ENCODE assay signal across 14 mouse cellular contexts in genomic region chr6:148260729-148261101, GRCm38 (mm10). TPM values are rescaled to one million over a fixed set of nuclear protein-coding genes. Genes with fewer than 3 reads are reported as not detected.
DNase-seq lines count a peak whose midpoint lies in the region; ATAC-seq and TF ChIP-seq lines count a peak whose summit lies in the region.
"Had no signal": no experiment of that assay in that cellular context is flagged by ENCODE, and none has a peak within 500 bp of the region (broad histone marks: within the 10 kb centered on the region; RNA-seq: fewer than 3 reads in every experiment).

No protein-coding gene starts in this region.

- H3K4me3 ChIP-seq in liver, embryonic 13.5 days (replicated peaks), result no peak overlapping the region
- no peak overlapping the region for H3K4me3 ChIP-seq in liver, postnatal 0 days (ENCODE audit: low read depth, low read length)
- H3K4me3 ChIP-seq in forebrain, embryonic 15.5 days, result no peak overlapping the region
- no peak overlapping the region for H3K4me3 ChIP-seq in hindbrain, embryonic 14.5 days (replicated peaks; ENCODE audit: low read length)
- no peak overlapping the region for H3K4me3 ChIP-seq in midbrain, embryonic 16.5 days (ENCODE audit: low read depth, low read length)
- H3K4me3 ChIP-seq: embryonic facial prominence, embryonic 13.5 days; heart, embryonic 12.5 days had no signal

- no peak for TF ChIP-seq CTCF in liver, postnatal 0 days (IDR thresholded peaks at IDR 0.05; ENCODE audit: low read depth)

- ATAC-seq in liver, embryonic 13.5 days (ENCODE audit: low read depth), result no peak
- ATAC-seq in liver, postnatal 0 days, result no peak
- ATAC-seq in forebrain, embryonic 15.5 days (replicated peaks), result peak; percentile 34; the same call in 1 of the 2 replicates
- peak; percentile 33; the same call in 1 of the 2 replicates for ATAC-seq in hindbrain, embryonic 14.5 days (ENCODE audit: low FRiP score)
- ATAC-seq in midbrain, embryonic 16.5 days, result no peak

- H3K4me1 ChIP-seq in liver, embryonic 13.5 days (replicated peaks), result peaks cover 9% of the 10 kb centered on the region; the same call in 1 of the 2 replicates
- peaks cover 4% of the 10 kb centered on the region; the same call in 1 of the 2 replicates for H3K4me1 ChIP-seq in liver, postnatal 0 days (ENCODE audit: insufficient read depth)
- peaks cover 12% of the 10 kb centered on the region for H3K4me1 ChIP-seq in forebrain, embryonic 15.5 days
- peaks cover 5% of the 10 kb centered on the region; the same call in 1 of the 2 replicates for H3K4me1 ChIP-seq in hindbrain, embryonic 14.5 days (replicated peaks; ENCODE audit: control insufficient read depth, insufficient read depth, low read length)
- peaks cover 5% of the 10 kb centered on the region; the same call in 1 of the 2 replicates for H3K4me1 ChIP-seq in midbrain, embryonic 16.5 days (ENCODE audit: control insufficient read depth, insufficient read depth, low read length)

- no peak overlapping the region for H3K9ac ChIP-seq in liver, embryonic 13.5 days
- no peak overlapping the region for H3K9ac ChIP-seq in liver, postnatal 0 days (replicated peaks)
- no peak overlapping the region for H3K9ac ChIP-seq in forebrain, embryonic 15.5 days (replicated peaks)
- H3K9ac ChIP-seq in hindbrain, embryonic 14.5 days, result no peak overlapping the region
- no peak overlapping the region for H3K9ac ChIP-seq in midbrain, embryonic 16.5 days (ENCODE audit: low read depth, low read length)
- H3K9ac ChIP-seq: embryonic facial prominence, embryonic 13.5 days; heart, embryonic 12.5 days had no signal

- H3K9me3 ChIP-seq in liver, embryonic 13.5 days (replicated peaks), result no peaks in the 10 kb centered on the region
- no peaks in the 10 kb centered on the region for H3K9me3 ChIP-seq in liver, postnatal 0 days (ENCODE audit: low read length)
- H3K9me3 ChIP-seq in forebrain, embryonic 15.5 days, result no peaks in the 10 kb centered on the region
- no peaks in the 10 kb centered on the region for H3K9me3 ChIP-seq in hindbrain, embryonic 14.5 days (ENCODE audit: control insufficient read depth, low read length)
- H3K9me3 ChIP-seq in midbrain, embryonic 16.5 days (replicated peaks; ENCODE audit: control insufficient read depth, low read length, poor library complexity, severe bottlenecking), result no peaks in the 10 kb centered on the region
- H3K9me3 ChIP-seq: embryonic facial prominence, embryonic 13.5 days; heart, embryonic 12.5 days had no signal

- no peak for DNase-seq in liver, embryonic 13.5 days
- no peak for DNase-seq in liver, postnatal 0 days
- no peak for DNase-seq in hindbrain, embryonic 14.5 days (ENCODE audit: low spot score)
- DNase-seq in right cerebral cortex, postnatal 4 days, result no peak
- DNase-seq in thymus, postnatal 10 days (ENCODE audit: low spot score in 2 of 2), result no peak
- DNase-seq: adrenal gland, adult 8-10 months; cerebellum, adult 18-20 months; heart, postnatal 36 days; lung, adult 18-20 months; thymus, adult 18-20 months had no signal

- 0 out of 2 replicates have a peak overlapping the region, but pooled peaks have one; percentile 18 for H3K27ac ChIP-seq in liver, embryonic 13.5 days
- no peak overlapping the region for H3K27ac ChIP-seq in liver, postnatal 0 days (ENCODE audit: low read depth)
- H3K27ac ChIP-seq in forebrain, embryonic 15.5 days (replicated peaks), result peak overlapping the region; percentile 17; the same call in 1 of the 2 replicates
- peak overlapping the region; percentile 45; the same call in 1 of the 2 replicates for H3K27ac ChIP-seq in hindbrain, embryonic 14.5 days
- H3K27ac ChIP-seq in midbrain, embryonic 16.5 days (ENCODE audit: low read length), result peak overlapping the region; percentile 39; the same call in 1 of the 2 replicates

- H3K4me2 ChIP-seq in liver, embryonic 13.5 days, result no peak overlapping the region
- H3K4me2 ChIP-seq in liver, postnatal 0 days (ENCODE audit: low read depth, low read length), result no peak overlapping the region
- H3K4me2 ChIP-seq in forebrain, embryonic 15.5 days (replicated peaks), result no peak overlapping the region
- no peak overlapping the region for H3K4me2 ChIP-seq in hindbrain, embryonic 14.5 days (replicated peaks)
- no peak overlapping the region for H3K4me2 ChIP-seq in midbrain, embryonic 16.5 days (ENCODE audit: low read length)
- H3K4me2 ChIP-seq: embryonic facial prominence, embryonic 13.5 days; heart, embryonic 12.5 days had no signal

- WGBS in liver, embryonic 13.5 days (ENCODE audit: insufficient replicate concordance), result 90% methylated on average over 6 of the region's 6 CpGs
- 86% methylated on average over 6 of the region's 6 CpGs for WGBS in liver, postnatal 0 days (ENCODE audit: insufficient replicate concordance)
- 85% methylated on average over 6 of the region's 6 CpGs for WGBS in forebrain, embryonic 15.5 days
- WGBS in hindbrain, embryonic 14.5 days, result 71% methylated on average over 6 of the region's 6 CpGs
- 81% methylated on average over 6 of the region's 6 CpGs for WGBS in midbrain, embryonic 16.5 days

- H3K27me3 ChIP-seq in liver, embryonic 13.5 days, result no peaks in the 10 kb centered on the region
- H3K27me3 ChIP-seq in liver, postnatal 0 days (ENCODE audit: insufficient read depth, low read length), result no peaks in the 10 kb centered on the region
- no peaks in the 10 kb centered on the region for H3K27me3 ChIP-seq in forebrain, embryonic 15.5 days
- no peaks in the 10 kb centered on the region for H3K27me3 ChIP-seq in hindbrain, embryonic 14.5 days (ENCODE audit: control insufficient read depth, insufficient read depth, low read length)
- H3K27me3 ChIP-seq in midbrain, embryonic 16.5 days (ENCODE audit: control insufficient read depth, insufficient read depth, low read depth, low read length), result no peaks in the 10 kb centered on the region
- H3K27me3 ChIP-seq: embryonic facial prominence, embryonic 13.5 days; heart, embryonic 12.5 days had no signal

- no peak for TF ChIP-seq EP300 in liver, postnatal 0 days (IDR thresholded peaks at IDR 0.05; ENCODE audit: low read depth)

- no peaks in the 10 kb centered on the region for H3K36me3 ChIP-seq in liver, embryonic 13.5 days
- H3K36me3 ChIP-seq in liver, postnatal 0 days (replicated peaks; ENCODE audit: insufficient read depth, low read length), result no peaks in the 10 kb centered on the region
- no peaks in the 10 kb centered on the region for H3K36me3 ChIP-seq in forebrain, embryonic 15.5 days
- no peaks in the 10 kb centered on the region for H3K36me3 ChIP-seq in hindbrain, embryonic 14.5 days (replicated peaks; ENCODE audit: control insufficient read depth, insufficient read depth)
- H3K36me3 ChIP-seq in midbrain, embryonic 16.5 days (ENCODE audit: control insufficient read depth, insufficient read depth, low read length), result no peaks in the 10 kb centered on the region
- H3K36me3 ChIP-seq: embryonic facial prominence, embryonic 13.5 days; heart, embryonic 12.5 days had no signal

RNA-seq across cellular contexts. Expression of gene Ergic2, which starts 48.5 kb away (rescaled TPM):
- polyA plus RNA-seq in liver, embryonic 13.5 days (2015; fragmentation: Nextera tagmentation; extraction: Ambion mirVana), result 122 and 155 TPM in 2 replicates
- polyA plus RNA-seq in liver, postnatal 0 days (2015; fragmentation: Nextera tagmentation; extraction: Ambion mirVana), result 102 TPM in 2 replicates
- 184 and 188 TPM in 2 replicates for polyA plus RNA-seq in forebrain, embryonic 15.5 days (2015; fragmentation: Nextera tagmentation; extraction: Ambion mirVana)
- polyA plus RNA-seq in hindbrain, embryonic 14.5 days (2014; fragmentation: Nextera tagmentation; extraction: Ambion mirVana), result 207 and 220 TPM in 2 replicates
- polyA plus RNA-seq in midbrain, embryonic 16.5 days (2015; fragmentation: Nextera tagmentation; extraction: Ambion mirVana), result 200 and 214 TPM in 2 replicates

Comparison
In these comparisons a context has a peak if more than half of its experiments do, and no peak if none do; other contexts are left out.
1. ATAC-seq: peak in forebrain, embryonic 15.5 days (single experiment) and hindbrain, embryonic 14.5 days (single experiment); none in liver, embryonic 13.5 days (single experiment), liver, postnatal 0 days (single experiment) and midbrain, embryonic 16.5 days (single experiment).